Mouse (Mus musculus) right cerebral cortex, postnatal 4 days (tissue): ENCODE data around the gene Mettl1.

Experiments used
- DNase-seq: peaks from one replicate; pipeline ENCODE4 v3.0.0-alpha.2; 2022

The Mettl1 gene

DNA sequence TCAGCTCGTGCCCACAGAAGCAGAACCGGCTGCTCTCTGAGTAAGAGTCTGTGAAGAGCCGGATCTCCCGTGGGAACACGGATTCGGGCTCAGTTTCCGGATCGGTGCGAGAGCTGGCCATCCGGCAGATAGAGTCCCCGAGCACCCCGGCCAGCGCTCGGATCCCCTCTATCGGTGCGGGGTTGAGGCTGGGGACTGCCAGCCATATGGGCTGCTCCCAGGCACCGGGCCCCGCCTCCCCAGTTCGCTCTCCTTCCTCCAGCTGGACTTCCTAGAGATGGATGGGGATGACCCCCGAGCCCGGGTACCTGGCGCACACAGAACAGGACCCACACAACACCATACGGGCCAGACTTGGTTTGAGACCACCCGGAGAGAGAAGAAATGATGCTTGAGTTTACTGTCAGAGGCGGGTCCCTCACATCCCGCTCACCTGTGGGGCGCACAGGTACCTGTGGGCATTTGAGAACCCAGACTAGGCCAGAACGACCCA, at the start of gene Mettl1, which contains the start of gene Eef1akmt3:
Gene Mettl1 (plus strand): TSS at position 141 of the 493 bp plus-strand sequence.
Gene Eef1akmt3 (minus strand): TSS at position 240 of the 493 bp plus-strand sequence.
- DNase-seq, result peak; percentile 40

GRCm38 (mm10) chr10:126991676-126992075, 49.5 kb upstream of the Mettl1 start:
- DNase-seq, result no peak

GRCm38 (mm10) chr10:126993621-126994020, 47.6 kb upstream of the Mettl1 start:
- no peak for DNase-seq

DNA sequence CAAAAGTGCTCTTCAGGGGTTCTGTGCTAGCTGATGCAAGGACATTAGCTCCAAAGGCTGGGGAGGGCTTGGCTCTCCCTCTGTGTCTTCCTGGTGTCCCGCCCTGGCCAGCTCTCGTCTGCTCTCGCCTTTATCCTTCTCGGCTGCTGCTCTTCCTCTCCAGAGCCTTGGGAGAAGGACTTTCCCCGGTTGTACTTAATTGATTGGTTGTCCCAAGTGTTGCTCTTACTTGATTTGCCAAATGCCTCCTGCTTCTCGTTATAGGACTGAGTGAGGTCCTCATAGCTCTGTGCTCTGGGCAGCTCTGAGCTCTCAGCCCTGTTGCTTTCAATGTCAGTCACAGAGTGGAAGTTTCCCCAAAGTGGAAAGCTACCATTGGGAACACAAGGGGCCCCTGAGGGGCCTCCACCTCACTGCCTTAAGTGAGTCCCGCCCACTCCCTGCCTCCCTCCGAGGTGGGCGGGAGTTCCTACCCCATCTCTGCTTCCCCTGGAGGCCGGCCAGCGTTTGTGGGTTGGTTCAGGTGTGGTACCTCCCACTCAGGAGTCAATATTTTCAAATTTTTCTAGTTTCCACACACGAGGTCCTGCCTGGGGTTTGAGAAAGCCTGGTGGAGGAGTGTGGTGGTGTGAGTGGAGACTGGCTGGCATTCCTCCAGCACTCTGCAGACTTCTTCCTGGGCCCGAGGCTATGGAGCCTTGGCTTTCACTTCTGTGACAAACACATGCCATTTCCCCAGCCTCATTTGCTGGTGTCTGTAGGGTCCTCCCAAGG, 43.7 kb upstream of the Mettl1 start:
- no peak for DNase-seq

DNA sequence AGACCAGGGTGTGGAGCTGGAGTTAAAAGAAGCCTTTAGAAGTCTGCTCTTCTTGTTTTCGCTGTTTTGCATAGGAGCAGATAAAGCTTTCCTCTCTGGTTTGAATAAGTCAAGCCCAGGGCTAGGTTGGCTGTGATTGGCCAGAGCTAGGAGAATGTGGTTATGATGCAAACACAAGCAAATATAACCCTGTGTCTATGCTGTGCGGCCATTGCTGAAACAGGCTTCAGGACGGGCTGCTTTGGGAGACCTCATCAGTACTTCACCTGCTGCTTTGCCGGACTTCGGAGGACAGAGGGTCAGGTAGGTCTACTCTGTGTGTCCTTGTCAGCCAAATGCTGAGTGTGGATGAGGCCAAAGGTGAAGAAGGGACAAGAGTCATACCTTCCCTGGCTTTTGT, 40.7 kb upstream of the Mettl1 start, which contains the start of gene Avil:
Gene Avil (plus strand): TSS at position 181 of the 400 bp plus-strand sequence.
- DNase-seq, result no peak

- no peak for DNase-seq
These were observed 39.9 kb upstream of the Mettl1 start for GRCm38 (mm10) chr10:127001297-127001696.

DNA sequence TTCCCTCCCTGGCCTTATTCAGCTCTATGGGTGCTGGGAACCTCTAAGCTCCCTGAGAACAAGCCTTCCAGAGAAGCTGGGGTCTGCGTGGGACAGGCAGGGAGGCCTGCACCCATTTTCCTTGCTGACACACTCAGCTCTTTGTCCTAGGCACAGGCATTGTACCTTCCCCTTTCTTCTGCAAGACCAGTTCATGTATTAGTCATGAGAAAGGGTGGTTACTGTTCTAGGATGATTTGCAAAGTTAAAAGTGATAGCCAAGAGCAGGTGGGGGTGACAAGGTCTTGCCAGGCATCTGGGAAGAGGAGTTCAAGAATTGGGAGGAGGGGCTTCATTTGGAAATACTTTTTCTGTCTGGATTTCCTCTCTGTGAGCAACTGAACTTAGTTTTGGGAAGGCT, 39.2 kb upstream of the Mettl1 start:
- DNase-seq, result no peak

DNA sequence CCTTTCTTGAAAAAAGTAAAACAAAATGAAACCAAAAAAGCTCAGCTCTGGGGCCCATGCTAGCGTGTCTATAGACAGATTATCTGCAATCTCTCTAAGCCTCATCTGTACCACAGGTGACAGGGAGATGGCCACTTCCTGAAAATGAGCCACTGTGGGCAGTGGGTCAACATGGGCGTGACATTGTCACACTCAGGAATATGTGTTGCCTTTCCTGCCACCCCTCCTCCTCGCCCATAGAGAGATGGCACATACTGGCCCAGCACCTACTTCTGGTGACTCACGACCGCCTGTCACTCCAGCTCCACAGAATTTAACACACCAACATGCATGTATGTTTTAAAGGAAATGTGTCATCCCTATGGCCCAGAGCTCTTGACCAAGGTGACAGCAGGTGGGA, 38.4 kb upstream of the Mettl1 start:
- DNase-seq, result no peak

DNA sequence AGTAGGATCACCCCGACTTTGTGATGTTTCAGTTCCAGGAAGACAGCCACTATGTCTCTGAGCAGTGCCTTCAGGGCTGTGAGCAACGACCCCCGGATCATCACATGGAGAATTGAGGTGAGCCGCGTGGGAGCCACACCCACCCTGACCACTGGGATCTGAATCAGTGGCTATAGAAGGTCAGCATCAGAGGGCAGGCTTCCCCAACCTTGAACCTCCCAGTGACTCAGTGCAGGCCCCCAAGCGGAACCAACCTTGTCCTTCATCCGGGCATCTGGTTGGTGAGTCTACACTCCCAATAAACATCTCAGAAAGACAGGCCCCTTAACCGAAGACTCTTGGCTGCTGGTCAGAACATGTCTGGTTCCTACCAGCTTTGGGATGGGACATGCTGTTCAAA, 37.9 kb upstream of the Mettl1 start:
- no peak for DNase-seq

GRCm38 (mm10) chr10:127003806-127004205, 37.4 kb upstream of the Mettl1 start:
- no peak for DNase-seq

DNA sequence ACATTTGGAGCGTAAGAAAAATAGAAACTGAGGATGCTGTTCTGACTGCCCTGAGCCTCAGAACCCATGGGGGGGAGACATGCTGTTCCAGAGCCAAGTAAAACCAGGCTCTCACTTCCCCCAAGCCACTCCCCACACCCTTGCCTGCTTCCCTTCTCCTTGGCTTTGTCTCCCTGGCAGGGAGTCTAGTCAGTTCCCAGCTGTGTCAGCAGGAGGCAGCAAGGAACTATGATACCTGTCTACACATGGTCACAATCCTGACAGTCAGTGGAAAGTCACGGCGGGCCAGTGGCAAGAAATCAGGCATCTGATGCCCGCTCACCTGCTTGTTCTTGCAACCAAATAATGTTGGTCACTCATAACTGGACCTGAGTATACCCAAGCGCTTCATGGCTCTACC, 24.7 kb upstream of the Mettl1 start:
- no peak for DNase-seq

DNA sequence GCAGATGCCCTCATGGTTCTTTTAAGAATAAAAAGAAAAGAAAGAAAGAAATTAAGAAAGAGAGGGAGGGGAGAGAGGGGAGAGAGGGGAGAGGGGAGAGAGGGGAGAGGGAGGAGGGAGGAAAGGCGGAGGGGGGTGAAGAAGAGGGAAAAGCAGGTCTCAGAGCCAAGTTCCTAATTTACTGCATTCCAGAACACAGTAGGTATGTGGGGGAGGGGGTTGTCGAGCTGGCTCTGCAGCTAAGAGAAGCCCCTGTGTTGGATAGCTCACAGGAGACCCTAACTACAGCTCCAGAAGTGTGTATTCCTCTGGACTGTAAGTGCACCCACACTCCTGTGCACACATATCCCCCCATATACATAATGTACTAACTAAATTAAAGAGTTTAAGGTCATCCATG, 24.1 kb upstream of the Mettl1 start:
- DNase-seq, result no peak

DNA sequence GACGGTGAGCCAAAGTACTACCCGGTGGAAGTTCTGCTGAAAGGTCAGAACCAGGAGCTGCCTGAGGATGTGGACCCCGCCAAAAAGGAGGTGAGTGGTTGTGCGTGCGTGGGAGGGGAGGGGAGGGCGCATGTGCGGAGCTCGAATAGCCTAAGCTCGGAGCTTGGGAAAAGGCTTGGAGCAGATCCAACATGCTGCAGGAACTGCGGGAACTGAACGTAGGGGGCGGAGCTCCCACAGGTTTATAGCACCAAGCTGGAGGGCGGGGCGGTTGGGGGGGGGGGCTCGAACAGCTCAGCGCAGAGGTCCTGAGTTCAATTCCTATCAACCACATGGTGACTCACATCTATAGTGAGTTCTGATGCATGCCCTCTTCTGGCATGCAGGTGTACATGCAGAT, 22.8 kb upstream of the Mettl1 start:
- no peak for DNase-seq

- DNase-seq, result peak; percentile 98
These were observed 10.6 kb upstream of the Mettl1 start, which contains the start of gene Tsfm for GRCm38 (mm10) chr10:127030336-127031296. Tsfm (minus strand) TSS chr10:127030840.

DNA sequence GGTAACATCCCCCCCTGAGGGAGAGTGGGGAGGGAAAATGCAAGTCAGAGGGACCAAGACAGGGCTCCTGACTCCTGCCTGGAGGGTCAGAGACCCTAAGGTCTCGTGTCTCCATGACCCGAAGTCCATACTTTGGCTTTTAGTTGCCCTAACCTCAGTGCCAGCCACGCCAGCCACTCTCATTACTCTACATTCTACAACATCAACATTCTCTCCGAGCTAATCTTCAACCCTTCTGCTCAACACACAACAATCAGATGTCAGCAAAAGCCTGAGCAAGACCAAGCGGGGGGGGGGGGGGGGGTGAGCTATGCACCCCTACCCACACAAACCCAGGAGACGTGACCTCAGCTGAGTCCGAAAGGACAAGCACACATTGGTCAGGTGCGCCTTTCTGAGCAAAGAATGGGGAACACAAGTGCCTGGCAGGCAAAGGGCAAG, 7.9 kb upstream of the Mettl1 start:
- no peak for DNase-seq

DNA sequence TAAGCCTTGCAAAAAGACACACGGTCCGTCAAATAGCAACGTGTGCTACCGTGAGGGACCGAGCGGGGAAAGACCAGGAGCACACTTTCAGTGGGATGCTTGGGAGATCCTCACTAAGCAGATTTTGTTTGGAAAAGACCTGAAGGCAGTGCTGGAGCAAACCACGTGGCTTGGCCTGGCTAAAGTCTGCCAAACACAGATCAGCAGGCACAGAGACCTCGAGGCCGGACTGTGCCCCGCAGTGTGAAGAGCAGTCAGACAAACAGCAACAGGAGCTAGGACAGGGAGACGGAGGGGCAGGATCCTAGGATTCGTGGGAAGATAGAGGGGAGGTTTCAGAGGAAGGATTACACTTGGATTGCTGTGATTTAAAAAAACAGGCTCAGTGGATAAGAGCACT, 4.9 kb upstream of the Mettl1 start:
- DNase-seq, result no peak

DNA sequence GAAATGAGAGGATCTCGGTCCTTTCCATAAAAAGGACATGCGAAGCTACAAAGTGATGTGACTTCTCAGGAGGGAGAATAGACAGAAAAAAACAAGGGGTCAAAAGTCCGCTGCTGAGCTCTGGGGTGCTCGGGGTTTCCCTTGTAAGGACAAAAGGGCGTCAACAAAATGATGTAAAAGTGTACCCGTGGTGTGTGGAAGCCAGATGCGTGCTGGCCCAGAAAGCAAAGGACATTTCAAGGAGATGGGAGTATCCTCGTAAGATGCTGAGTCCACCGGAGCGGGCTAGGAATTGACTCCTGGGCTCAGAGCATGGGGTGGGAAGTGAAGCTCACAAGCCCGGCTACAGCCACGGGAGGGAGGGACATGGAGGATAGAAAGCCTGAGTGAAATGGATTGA, 3.6 kb upstream of the Mettl1 start:
- no peak for DNase-seq

- DNase-seq, result no peak
These were observed 522 bp upstream of the Mettl1 start for GRCm38 (mm10) chr10:127040569-127041214.

GRCm38 (mm10) chr10:127041774-127042338, 642 bp downstream of the Mettl1 start:
- DNase-seq, result peak; percentile 91

GRCm38 (mm10) chr10:127042468-127043115, 1.4 kb downstream of the Mettl1 start:
- no peak for DNase-seq

- no peak for DNase-seq
These were observed 2.0 kb downstream of the Mettl1 start for GRCm38 (mm10) chr10:127043187-127043586.

DNA sequence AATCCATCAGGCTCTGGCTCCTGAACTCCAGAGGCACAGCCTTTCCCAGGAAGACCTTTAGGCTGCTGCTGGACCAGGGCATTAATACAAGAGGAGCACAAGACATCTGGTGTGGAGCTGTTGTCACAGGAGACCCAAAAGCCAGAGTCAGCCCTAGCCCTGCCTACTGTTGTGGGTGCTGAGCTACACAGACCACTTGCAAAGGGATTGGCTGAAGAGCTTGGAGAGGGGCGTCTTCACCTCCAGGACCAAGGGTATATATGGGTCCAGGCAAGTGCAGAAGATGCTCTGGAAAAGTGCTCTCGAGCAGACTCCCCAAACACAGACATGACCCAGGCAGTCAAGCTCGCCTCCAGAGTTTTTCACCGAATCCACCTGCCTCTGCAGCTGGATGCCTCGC, 6.7 kb downstream of the Mettl1 start, which contains the start of gene Cyp27b1:
Gene Cyp27b1 (plus strand): TSS at position 297 of the 400 bp plus-strand sequence.
- DNase-seq, result no peak
